Mouse (Mus musculus) heart, postnatal 36 days (tissue): ENCODE measurements around the gene Itpk1. TPM values are rescaled to one million over a fixed set of nuclear protein-coding genes. Genes with fewer than 3 reads are reported as not detected.
A peak's percentile ranks its signal among the peaks of the same experiment; 100 is the strongest.

Experiments
- DNase-seq, 2 experiments: peaks; one replicate each; pipeline ENCODE4 v3.0.0; 2021 to 2022
- intact Hi-C: fragments of 180-260 bp; cut with DNase I; formaldehyde crosslinking; loops from one replicate; pipeline ENCODE4 v1.15.1; 2025
- total RNA-seq, 2 experiments: library from RNA; stranded (reverse); gene quantifications; 2 replicates each; pipeline ENCODE4 v1.2.3; 2021

Itpk1 gene
- total RNA-seq, 2 experiments from 2014 or later, result 6.8 to 8.8 TPM

GRCm38 (mm10) chr12:102714654-102715395, 10.1 kb upstream of the Itpk1 start:
- DNase-seq, result no peak
- intact Hi-C loops, result loop anchor here (5.0 kb wide), 1 partner anchor 188 kb away; no protein-coding TSS in a partner anchor

DNA sequence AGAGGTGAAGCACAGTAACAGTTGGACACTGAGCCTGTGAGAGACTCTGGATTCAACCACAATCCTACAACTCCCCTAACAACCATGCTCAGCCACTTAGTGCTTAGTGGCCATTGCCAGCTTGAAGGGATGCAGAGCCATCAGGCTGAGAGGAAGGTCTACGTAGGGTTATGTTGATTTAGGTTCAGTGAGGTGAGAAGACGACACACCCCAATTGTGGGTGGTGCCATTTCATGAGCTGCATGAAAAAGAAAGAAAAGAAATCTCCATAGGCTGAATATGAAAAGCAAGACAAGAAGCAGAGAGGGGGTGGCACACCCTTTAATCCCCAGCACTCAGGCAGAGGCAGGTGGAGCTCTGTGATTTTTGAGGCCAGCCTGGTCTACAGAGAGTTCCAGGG, 9.4 kb upstream of the Itpk1 start:
- intact Hi-C loops, result no loop called here
- DNase-seq, result no peak

DNA sequence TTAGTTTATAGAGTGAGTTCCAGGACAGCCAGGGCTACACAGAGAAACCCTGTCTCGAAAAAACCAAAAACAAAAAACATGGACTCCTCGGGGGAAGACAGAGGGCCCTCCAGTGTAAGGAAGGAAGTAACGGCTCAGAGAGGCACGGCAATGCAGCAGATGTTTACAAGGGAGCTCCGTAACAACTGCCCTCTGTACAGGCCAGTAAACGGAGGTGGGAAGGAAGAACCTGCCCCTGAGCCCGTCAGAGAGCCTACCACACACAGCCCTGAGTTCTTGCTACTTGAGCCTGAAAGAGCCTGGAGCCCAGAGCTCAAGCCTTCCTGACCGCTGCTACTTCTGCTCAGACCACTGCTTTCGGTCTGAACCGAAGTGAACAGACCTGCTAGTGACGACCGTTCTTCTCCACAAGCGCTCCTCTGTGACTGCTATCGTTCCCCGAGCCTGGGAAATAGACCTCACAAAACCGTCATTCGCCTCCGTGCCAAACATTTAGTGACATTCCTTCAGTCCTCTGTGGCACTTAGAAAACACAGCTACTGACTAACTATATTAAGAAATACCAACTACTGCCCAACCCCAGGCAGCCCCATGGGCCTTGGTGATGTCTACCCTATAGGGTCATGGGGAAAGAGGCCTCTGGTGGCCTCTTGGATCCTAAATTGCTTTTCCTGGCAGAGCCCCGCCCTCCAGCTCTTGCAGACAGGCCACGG, 8.6 kb upstream of the Itpk1 start:
- intact Hi-C loops, result no loop called here
- DNase-seq, result no peak

GRCm38 (mm10) chr12:102710851-102711375, 6.2 kb upstream of the Itpk1 start:
- intact Hi-C loops, result no loop called here
- DNase-seq, result no peak

DNA sequence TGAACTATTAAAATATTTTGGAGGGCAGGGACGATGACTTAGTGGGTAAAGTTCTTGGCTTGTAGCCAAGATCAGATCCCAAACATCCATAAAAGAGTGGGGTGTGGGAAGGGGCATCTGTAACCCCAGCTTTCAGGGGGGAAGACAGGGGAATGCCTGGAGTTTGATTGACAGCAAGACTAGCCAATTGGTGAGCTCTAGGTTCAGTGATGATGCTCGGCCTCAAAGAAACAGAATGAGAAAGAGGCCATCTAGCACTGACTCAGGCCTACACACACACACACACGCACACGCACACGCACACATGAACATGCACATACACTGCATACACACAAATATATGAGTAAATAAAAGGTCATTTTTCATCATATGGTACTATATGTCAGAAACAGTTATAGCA, 5.2 kb upstream of the Itpk1 start:
- intact Hi-C loops, result loop anchor here (5.0 kb wide), 1 partner anchor 188 kb away; no protein-coding TSS in a partner anchor
- DNase-seq, result no peak

- no peak for DNase-seq
- intact Hi-C loops, result loop anchor here (1.0 to 5.0 kb wide), 2 partner anchors 129 to 186 kb away; no protein-coding TSS in a partner anchor
Observed at GRCm38 (mm10) chr12:102708220-102708619, 3.5 kb upstream of the Itpk1 start.

- intact Hi-C loops, result loop anchor here (5.0 kb wide), 1 partner anchor 185 kb away; no protein-coding TSS in a partner anchor
- DNase-seq, result no peak
Observed at GRCm38 (mm10) chr12:102706833-102707463, 2.2 kb upstream of the Itpk1 start.

DNA sequence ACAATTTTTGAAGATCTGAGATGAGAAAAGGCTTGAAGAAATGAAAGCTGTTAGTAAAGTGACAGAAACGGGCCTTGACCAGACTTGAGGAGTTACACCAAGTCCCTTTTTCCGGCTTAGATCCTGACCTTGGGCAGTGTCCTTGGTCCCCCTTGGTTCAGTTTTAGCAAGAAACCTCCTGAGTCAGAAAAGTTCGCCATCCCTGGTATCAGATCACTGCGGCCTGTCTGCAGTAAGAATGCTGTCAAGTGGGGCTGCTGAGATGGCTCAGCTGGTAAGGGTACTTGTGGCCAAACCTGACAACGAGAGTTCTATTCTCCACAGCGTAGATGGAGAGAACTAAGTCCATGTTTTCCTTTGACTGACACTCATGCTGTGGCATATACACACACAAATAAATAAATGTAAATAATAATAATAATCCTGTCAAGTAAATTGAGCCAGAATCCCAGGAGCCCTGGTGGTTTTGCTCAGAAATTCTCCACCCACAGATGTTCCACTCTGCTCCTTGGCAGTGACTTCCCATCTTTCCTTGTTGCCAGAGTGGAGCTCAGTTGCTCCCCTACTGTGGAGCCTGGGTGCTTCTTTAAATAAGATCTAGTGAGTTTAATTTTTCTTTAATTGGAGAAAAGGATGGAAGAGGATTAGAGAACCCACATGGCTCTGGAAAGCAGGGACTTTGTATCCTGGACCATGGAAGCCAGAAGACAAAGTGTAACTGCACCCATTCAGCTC, 1.3 kb upstream of the Itpk1 start:
- no peak for DNase-seq
- intact Hi-C loops, result loop anchor here (5.0 kb wide), 1 partner anchor 184 kb away; no protein-coding TSS in a partner anchor

- intact Hi-C loops, result loop anchor here (5.0 kb wide), 1 partner anchor 183 kb away; no protein-coding TSS in a partner anchor
- DNase-seq, result peak; percentile 89 to 90
Observed at GRCm38 (mm10) chr12:102705216-102705871, 614 bp upstream of the Itpk1 start.

DNA sequence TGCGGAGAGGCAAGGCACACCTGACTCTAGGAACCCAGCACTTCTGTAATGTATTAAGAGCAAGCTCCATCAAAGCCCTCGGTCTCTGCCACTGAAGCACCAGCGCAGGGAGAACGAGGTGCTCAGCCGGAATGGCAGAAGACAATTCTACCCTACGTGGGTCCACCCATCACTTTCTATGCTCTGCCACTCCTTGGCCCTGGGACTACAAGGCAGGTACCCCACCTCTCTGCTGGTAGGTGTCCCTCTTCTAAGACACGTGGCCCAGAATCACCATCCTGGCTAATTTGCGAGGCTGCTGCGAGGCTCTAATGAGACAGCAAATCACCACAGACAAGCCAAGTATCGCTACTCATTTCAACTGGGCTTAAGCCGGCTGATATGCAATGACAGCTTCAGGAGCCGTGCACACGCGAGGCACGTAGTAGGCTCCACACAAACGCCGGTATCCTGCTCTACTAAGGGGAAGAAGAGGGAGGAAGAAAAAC, 765 bp downstream of the Itpk1 start:
- intact Hi-C loops, result no loop called here
- no peak for DNase-seq

DNA sequence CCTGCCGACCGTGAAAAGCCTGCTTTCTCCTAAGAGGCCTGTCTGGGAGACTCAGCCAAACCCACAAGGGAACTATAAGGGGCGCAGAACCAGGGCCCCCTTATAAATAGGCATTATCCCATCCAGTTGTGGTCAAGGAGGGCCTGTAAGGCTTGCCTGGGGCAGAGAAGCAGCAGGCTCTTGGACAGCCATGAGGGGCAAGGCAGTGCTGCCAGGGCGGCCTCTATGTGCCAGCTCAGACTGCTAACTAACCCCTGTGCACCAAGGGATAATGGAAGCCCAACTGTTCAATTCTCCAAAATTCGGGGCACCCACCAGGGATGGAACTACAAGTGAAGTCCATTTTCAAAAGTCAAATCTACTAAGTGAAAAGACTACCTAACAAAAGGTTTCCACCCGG, 1.3 kb downstream of the Itpk1 start:
- intact Hi-C loops, result no loop called here
- DNase-seq, result no peak

DNA sequence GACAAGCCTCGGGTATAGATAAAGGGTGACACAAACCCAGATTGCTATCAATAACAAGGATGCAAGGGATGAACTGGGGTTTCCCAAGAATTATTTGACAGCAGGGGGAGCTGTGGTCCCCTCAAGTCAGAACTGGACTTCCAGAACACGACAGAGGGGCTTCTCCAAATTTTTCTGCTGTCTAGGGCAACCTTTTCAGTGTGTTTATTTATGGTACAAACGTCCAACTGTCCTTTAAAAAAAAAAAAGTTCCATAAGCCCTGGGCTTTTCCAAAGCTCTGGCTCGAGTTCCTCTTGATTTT, 1.7 kb downstream of the Itpk1 start:
- DNase-seq, result no peak
- intact Hi-C loops, result no loop called here

DNA sequence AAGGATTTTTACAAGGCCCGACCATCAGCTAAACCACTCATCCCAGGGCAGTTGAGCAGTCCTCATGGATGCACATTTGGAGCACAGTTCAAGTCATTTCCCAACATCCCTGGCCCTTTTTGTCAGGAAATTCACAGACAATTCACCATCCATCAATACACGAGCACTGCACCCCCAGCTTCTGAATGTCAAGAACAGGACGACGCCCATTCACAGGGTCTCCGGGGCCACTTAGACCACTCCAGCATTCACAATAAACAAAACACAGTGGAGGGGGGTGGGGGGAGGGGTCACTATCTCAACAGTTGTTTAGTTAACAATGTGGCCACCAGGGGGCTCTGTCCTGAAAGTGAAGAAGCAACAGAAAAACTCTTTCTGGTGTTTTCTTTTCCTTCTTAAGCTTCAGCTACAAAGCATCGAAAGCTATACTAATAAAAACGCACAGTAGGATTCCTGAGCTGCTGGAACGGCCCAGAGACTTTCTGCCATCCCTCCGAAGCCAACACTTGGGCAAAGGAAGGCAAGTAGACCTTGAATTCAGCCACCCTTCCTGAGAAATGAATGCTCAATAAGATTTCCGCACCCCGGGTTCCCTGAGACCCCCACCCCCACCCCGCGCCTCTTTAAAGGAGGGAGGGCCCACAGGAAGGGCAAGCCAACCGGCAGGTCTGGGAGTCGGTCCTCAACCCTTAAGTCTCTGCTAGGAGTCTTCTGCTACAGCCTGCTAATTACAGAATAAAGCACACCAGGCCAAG, 2.2 kb downstream of the Itpk1 start:
- DNase-seq, result peak; percentile 77 to 84
- intact Hi-C loops, result no loop called here

DNA sequence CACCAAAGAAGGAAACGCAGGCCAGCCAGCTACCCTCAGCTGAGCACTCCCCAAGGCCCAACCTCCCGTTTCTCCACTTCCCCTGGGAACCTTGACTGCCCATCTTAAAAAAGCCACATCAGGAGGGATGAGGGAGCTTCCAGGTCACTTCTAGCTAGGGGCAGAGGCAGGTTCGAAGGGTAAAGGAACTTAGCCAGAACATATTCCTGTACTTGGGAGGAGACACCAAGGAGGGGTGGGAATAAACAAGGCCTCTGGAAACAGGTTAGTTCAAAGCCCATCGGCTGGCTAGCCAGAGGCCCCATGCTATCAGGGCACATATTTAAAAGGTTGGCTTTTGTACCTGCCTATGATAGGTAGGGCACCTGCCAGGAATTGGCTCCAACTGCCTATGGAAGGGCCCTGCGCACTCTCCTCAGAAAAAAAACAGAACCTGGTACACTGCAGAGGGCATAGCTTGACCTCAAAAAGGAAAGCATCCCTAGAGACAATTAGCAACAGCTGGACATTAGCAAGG, 3.0 kb downstream of the Itpk1 start:
- intact Hi-C loops, result no loop called here
- DNase-seq, result no peak

- DNase-seq, result no peak
- intact Hi-C loops, result no loop called here
Observed at GRCm38 (mm10) chr12:102700453-102700852, 4.3 kb downstream of the Itpk1 start.

GRCm38 (mm10) chr12:102699156-102699555, 5.6 kb downstream of the Itpk1 start:
- DNase-seq, result no peak
- intact Hi-C loops, result no loop called here

DNA sequence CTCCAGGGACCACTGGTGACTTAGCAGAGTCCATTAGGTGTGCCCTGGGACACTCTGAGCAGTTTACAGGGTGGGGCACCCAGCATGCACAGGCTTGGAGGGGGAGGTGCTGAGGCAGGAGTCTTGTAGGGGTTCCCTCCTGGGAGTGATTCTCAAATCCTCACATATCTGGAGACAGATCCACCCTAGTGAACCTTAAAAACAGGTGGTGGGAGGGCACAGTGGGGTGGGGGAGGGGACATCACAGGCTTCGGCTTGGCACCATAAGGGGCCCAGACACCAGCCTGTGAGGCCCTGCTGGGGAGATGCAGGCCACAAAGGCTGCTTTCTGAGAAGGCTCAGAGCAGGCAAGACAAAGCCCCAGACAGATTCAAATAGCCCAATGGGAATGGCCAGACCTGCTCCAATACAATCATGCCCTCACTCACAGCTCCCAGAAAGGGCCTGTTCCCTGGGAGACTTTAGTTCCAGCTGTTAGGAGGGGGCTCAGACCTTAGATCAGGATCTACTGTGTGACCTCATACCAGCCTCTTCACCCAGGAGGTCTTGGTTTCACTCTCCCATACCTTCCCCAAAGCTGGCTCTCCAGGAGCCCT, 6.5 kb downstream of the Itpk1 start:
- no peak for DNase-seq
- intact Hi-C loops, result no loop called here

DNA sequence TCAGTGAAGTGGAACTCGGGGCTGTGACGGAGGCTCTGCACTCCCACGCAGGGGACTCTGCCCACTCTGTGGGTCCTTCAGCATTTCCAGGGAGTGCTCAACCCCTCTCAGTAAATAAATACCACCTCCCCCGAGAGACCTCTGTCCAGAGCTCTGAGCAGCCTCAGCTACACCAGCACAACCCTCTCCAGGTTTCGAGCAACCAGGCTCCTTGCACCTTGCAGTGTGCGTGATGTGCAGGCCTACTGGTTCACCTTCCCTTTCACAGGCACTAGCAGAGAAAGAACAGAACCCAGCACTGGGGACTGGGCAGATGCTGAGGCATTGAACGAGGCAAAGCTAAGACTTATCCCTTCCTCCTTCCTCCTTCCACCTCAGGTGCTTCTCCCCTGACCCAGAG, 7.3 kb downstream of the Itpk1 start:
- intact Hi-C loops, result no loop called here

More for the DNA sequence above, 7.3 kb downstream of the Itpk1 start:
- DNase-seq, result no peak
